Mouse (Mus musculus): ENCODE results near the gene Rtn4rl1. TPM values are rescaled to one million over a fixed set of nuclear protein-coding genes. Genes with fewer than 3 reads are reported as not detected.
A peak's percentile ranks its signal among the peaks of the same experiment; 100 is the strongest.
"Not testable (repeated sequence)": the region's sequence is repeated elsewhere in the genome, so short reads cannot be mapped to it uniquely, and the experiment has no call there.

Rtn4rl1 gene
- polyA plus RNA-seq, 1 experiment: 11.8 TPM

DNA sequence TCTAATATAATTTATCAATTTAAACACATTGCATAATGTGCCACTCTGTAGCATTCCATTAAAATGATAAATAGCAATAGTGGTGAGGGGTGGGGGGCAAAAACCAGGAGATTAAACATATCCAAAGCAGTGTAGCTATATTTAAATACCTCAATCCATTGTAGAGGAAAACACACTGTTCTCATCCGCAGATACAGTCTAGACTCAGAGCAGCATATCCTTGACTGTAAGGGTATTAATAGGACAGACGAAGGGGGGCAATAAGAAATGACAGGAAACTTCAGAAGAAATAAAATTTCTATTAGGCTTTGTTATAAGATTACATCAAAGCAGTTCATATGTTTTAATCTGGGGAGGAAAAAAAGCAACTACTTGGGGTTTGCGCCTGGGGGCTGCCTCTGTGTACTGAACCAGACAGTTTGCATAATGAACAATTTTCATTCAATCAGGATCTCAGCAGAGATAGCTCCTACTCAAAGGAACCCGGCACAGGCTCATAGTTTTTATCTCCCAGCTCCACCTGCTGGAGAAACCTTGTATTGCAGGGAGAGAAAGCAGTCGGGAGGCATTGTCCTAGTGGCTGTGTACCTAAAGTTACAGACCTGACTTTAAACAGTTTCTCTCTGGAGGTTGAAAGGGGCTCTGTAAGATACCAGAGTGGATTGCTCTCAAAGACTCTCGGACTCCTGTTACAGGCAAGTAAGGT, 97.1 kb downstream of the Rtn4rl1 start:
- no peak overlapping the region for H3K4me3 ChIP-seq (ENCODE audit: low read depth, low read length)
- 20% methylated on average over 6 of the region's 6 CpGs for WGBS
- no peaks in the 10 kb centered on the region for H3K36me3 ChIP-seq (ENCODE audit: control insufficient read depth, insufficient read depth, low read length)
- H3K27ac ChIP-seq (ENCODE audit: insufficient read depth, low read depth, low read length): no peak overlapping the region
- peaks cover 10% of the 10 kb centered on the region for H3K4me1 ChIP-seq (ENCODE audit: control insufficient read depth, insufficient read depth, insufficient read length, low read length)
- TF ChIP-seq CTCF (IDR thresholded peaks at IDR 0.05; ENCODE audit: extremely low read depth, insufficient read length, insufficient replicate concordance, low read depth, low read length): peak; percentile 62; the same call in 1 of the 2 replicates
- TF ChIP-seq POLR2A (IDR thresholded peaks at IDR 0.05; ENCODE audit: low read depth, low read length): no peak
- no peaks in the 10 kb centered on the region; the same call in 1 of the 2 replicates for H3K27me3 ChIP-seq (ENCODE audit: control insufficient read depth, insufficient read depth, low read length)

DNA sequence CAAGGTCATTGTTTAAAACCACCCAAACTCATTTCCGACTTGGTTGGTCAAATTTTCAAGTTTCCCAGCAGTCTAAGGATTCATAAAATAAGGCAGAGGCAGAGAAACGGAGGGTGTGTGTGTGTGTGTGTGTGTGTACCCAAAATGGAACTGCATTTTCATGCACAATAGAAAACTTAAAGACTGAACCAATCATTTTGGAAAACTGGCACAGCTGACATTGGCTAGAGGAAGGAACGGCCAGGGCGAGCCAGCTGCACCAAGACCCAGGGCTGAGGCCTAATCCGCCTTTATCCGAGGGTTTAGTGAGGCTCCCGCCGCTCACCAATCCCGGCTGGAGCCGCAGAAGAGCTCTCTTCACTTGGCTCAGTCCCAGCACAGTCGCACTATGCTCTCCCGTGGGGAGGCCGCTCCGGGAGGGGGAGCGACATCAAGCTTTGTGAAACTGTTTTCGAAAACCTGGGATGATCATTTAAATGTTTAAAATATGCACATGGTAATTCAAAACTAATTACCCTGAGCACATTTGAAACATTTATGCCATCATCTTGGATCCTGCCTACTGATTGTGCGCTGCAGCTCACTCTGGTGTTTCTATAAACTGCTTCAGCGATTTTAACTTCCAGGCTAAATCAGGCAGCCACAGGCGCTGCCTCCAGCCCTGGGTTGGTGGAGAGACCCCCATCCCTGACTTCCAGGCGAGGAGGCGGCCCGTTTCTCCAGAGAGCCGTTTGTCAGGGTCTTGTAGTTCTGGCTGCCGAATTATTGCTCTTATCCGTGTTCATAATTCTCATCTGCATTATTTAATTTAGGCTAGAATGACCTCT, 98.0 kb downstream of the Rtn4rl1 start:
- H3K36me3 ChIP-seq (ENCODE audit: control insufficient read depth, insufficient read depth, low read length): no peaks in the 10 kb centered on the region
- no peak overlapping the region for H3K4me3 ChIP-seq (ENCODE audit: low read depth, low read length)
- H3K27ac ChIP-seq (ENCODE audit: insufficient read depth, low read depth, low read length): no peak overlapping the region
- 70% methylated on average over 25 of the region's 25 CpGs for WGBS
- TF ChIP-seq POLR2A (IDR thresholded peaks at IDR 0.05; ENCODE audit: low read depth, low read length): no peak
- no peak for TF ChIP-seq CTCF (IDR thresholded peaks at IDR 0.05; ENCODE audit: extremely low read depth, insufficient read length, insufficient replicate concordance, low read depth, low read length)
- peaks cover 10% of the 10 kb centered on the region for H3K4me1 ChIP-seq (ENCODE audit: control insufficient read depth, insufficient read depth, insufficient read length, low read length)
- H3K27me3 ChIP-seq (ENCODE audit: control insufficient read depth, insufficient read depth, low read length): no peaks in the 10 kb centered on the region; the same call in none of the 2 replicates

DNA sequence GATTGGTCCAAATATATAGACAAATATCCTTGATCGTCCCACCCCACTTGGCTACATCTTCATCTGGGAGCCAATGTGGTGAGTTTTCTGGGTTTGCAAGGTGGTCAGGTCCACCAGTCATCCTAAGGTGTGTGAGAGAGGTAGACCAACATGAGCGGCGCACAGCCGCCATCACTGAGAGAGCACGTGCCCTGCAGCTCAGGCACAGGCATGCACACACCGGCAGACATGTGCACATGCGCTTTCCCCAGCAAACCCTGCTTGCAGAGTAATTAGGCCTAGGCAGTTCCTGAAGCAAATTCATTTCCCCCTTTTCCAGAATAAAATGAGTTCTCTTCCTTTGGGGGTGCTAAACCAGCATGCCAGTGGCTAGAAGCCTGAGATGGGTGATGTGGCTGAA, 98.7 kb downstream of the Rtn4rl1 start:
- Histone ChIP-seq H3K36me3 (ENCODE audit: control insufficient read depth, insufficient read depth, low read length) (no peaks in the 10 kb centered on the region), H3K27ac (ENCODE audit: insufficient read depth, low read depth, low read length) (no peak overlapping the region), H3K4me3 (ENCODE audit: low read depth, low read length) (no peak overlapping the region), H3K27me3 (ENCODE audit: control insufficient read depth, insufficient read depth, low read length) (no peaks in the 10 kb centered on the region; the same call in none of the 2 replicates), H3K4me1 (ENCODE audit: control insufficient read depth, insufficient read depth, insufficient read length, low read length) (peaks cover 10% of the 10 kb centered on the region)
- TF ChIP-seq CTCF (IDR thresholded peaks at IDR 0.05; ENCODE audit: extremely low read depth, insufficient read length, insufficient replicate concordance, low read depth, low read length) (no peak), POLR2A (IDR thresholded peaks at IDR 0.05; ENCODE audit: low read depth, low read length) (no peak)
- 93% methylated on average over 7 of the region's 7 CpGs for WGBS

DNA sequence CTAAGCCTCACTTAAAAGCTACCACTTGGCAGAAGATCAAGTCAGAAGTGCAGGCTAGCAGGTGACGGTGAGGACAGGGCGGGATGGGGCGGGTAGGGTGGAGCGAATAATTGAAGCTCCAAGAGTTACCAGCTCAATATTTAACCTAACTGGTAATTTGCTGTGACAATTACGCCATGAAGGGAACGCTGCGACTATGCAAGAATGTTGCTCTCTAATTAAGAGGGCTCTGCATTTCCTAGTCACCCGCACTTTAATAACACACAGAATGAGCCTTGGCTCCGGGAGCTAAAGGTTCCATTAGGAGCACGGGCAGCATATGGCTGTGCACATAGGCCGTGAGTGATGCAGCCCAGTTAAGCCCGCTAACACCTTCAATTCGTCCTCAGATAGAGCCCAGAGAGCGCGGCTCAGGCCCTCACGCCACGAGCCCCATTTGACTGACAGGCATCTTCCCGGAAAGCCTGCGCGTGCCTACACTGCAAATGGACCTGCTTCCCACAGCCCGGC, 100.3 kb downstream of the Rtn4rl1 start:
- TF ChIP-seq POLR2A (IDR thresholded peaks at IDR 0.05; ENCODE audit: low read depth, low read length) (no peak), CTCF (IDR thresholded peaks at IDR 0.05; ENCODE audit: extremely low read depth, insufficient read length, insufficient replicate concordance, low read depth, low read length) (no peak)

DNA sequence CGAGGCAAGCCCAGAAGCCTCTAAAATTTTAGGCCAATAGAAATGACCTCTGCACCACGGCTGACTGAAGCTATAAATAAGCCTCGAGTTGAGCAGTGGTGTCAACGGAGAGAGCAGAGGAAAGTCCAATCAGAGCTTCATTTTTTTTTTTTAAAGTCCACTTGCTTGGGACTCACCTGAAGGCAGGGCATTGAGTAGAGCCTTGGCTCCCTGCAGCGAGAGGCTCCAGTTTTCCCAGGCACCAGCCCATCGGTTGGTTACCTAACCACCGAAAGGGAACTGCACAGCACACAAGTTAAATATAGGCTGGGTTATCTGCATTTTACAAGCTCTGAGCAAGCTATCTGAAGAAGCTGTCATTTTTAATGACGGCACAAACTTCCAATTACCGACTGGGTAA, 101.3 kb downstream of the Rtn4rl1 start:
- H3K4me1 ChIP-seq (ENCODE audit: control insufficient read depth, insufficient read depth, insufficient read length, low read length): peaks cover 10% of the 10 kb centered on the region
- 14% methylated on average over 9 of the region's 9 CpGs for WGBS
- no peak overlapping the region for H3K4me3 ChIP-seq (ENCODE audit: low read depth, low read length)
- H3K27ac ChIP-seq (ENCODE audit: insufficient read depth, low read depth, low read length): no peak overlapping the region
- H3K27me3 ChIP-seq (ENCODE audit: control insufficient read depth, insufficient read depth, low read length): no peaks in the 10 kb centered on the region; the same call in none of the 2 replicates
- no peak for TF ChIP-seq CTCF (IDR thresholded peaks at IDR 0.05; ENCODE audit: extremely low read depth, insufficient read length, insufficient replicate concordance, low read depth, low read length)
- no peak for TF ChIP-seq POLR2A (IDR thresholded peaks at IDR 0.05; ENCODE audit: low read depth, low read length)
- H3K36me3 ChIP-seq (ENCODE audit: control insufficient read depth, insufficient read depth, low read length): peaks cover 2% of the 10 kb centered on the region

More for the DNA sequence above, 100.3 kb downstream of the Rtn4rl1 start:
- peak overlapping the region; percentile 16; the same call in 1 of the 2 replicates for H3K4me3 ChIP-seq (ENCODE audit: low read depth, low read length)
- peaks cover 10% of the 10 kb centered on the region for H3K4me1 ChIP-seq (ENCODE audit: control insufficient read depth, insufficient read depth, insufficient read length, low read length)
- no peaks in the 10 kb centered on the region; the same call in none of the 2 replicates for H3K27me3 ChIP-seq (ENCODE audit: control insufficient read depth, insufficient read depth, low read length)
- no peak overlapping the region for H3K27ac ChIP-seq (ENCODE audit: insufficient read depth, low read depth, low read length)
- 23% methylated on average over 21 of the region's 21 CpGs for WGBS
- no peaks in the 10 kb centered on the region for H3K36me3 ChIP-seq (ENCODE audit: control insufficient read depth, insufficient read depth, low read length)

DNA sequence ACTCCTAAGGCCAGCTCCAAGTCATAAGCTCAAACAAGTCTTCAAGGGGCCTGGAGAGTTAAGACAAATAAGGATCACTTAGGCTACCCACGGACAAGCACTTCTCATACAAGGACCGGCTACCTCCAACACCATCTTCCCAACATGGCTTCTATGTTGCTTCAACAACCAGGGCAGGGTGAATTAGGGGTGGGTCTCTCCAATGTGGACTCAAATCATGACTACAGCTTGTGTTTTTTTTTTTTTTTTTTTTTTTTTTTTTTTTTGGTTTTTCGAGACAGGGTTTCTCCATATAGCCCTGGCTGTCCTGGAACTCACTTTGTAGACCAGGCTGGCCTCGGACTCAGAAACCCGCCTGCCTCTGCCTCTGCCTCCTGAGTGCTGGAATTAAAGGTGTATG, 102.0 kb downstream of the Rtn4rl1 start:
- not testable (repeated sequence) for H3K4me3 ChIP-seq (ENCODE audit: low read depth, low read length); H3K27ac ChIP-seq (ENCODE audit: insufficient read depth, low read depth, low read length); H3K4me1 ChIP-seq (ENCODE audit: control insufficient read depth, insufficient read depth, insufficient read length, low read length); H3K36me3 ChIP-seq (ENCODE audit: control insufficient read depth, insufficient read depth, low read length); H3K27me3 ChIP-seq (ENCODE audit: control insufficient read depth, insufficient read depth, low read length)
- WGBS: 75% methylated on average over 5 of the region's 5 CpGs

Data from small intestine, adult 2 months (tissue).